Mouse (Mus musculus): ENCODE results near the gene Snrnp25.

- TF ChIP-seq POLR2A (IDR thresholded peaks at IDR 0.05; ENCODE audit: borderline replicate concordance, control insufficient read depth, low read depth, low read length) (no peak), CTCF (IDR thresholded peaks at IDR 0.05; ENCODE audit: control insufficient read depth, insufficient read depth, low read length) (no peak)
These were observed 16.2 kb downstream of the Snrnp25 start for GRCm38 (mm10) chr11:32221225-32221950.

All from bone marrow, adult 2 months (tissue).